Mouse (Mus musculus) C2C12 (cell line): ENCODE results near the gene Mcpt4.

ENCODE experiments used
- CTCF ChIP-seq: IDR thresholded peaks from one replicate; pipeline ENCODE4 v1.5.1; 2011; ENCODE audit not compliant: control insufficient read depth, insufficient read depth, insufficient read length
- MAX ChIP-seq: IDR thresholded peaks from one replicate; pipeline ENCODE4 v1.6.1; 2011; ENCODE audit warnings: mild to moderate bottlenecking, control low read depth
- MYOD1 ChIP-seq: IDR thresholded peaks from one replicate; pipeline ENCODE4 v1.6.1; 2011; ENCODE audit warnings: low read depth; ENCODE audit not compliant: control insufficient read depth, insufficient read length
- MYOG ChIP-seq: IDR thresholded peaks from one replicate; pipeline ENCODE4 v1.6.1; 2011; ENCODE audit not compliant: control insufficient read depth, insufficient read length; ENCODE audit errors: extremely low read depth

- no peak for TF ChIP-seq MYOD1
- no peak for TF ChIP-seq CTCF
- TF ChIP-seq MAX: no peak
- TF ChIP-seq MYOG: no peak
Measured at GRCm38 (mm10) chr14:56055408-56055807, 6.7 kb downstream of the Mcpt4 start.
